Comparison of ENCODE assay signal across 19 mouse cellular contexts in the genomic region with DNA sequence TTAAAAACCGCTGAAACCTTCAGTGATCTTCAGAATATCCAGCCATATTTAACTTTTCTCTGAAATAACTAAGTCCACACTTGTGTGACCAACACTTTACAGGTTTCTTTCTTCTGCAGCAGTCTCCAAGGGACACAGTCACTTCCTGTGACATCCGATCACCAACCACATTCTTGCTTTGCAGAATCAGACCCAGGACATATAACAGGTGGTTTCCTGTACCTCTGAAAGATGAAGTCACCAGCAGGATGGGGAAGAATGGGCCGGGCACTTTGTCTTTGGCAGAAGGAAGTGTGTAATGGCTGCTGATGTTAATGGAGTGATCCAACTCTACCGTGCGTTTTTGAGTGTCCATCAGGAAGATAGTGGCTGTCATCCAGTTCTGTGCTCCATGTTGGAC.
"Had no signal": no experiment of that assay in that cellular context is flagged by ENCODE, and none has a peak within 500 bp of the region (broad histone marks: within the 10 kb centered on the region; RNA-seq: fewer than 3 reads in every experiment).

No protein-coding gene starts in this region.

- DNase-seq: gastrocnemius, adult 2 months; gastrocnemius, postnatal 10 days; gastrocnemius, postnatal 25 days; heart, adult 11 months; heart, adult 2 months; heart, postnatal 14 days; heart, postnatal 36 days; kidney, adult 18-20 months; kidney, adult 8-10 months; kidney, postnatal 10 days; kidney, postnatal 25 days; kidney, postnatal 4 days; layer of hippocampus, postnatal 36 days; left cerebral cortex, postnatal 4 days; liver, embryonic 13.5 days had no signal

- ATAC-seq: hindbrain, embryonic 16.5 days; inflammation-experienced regulatory T-cells, adult 6 months; intestine, embryonic 15.5 days; intestine, postnatal 0 days had no signal
